Mouse (Mus musculus) erythroid progenitor cell, adult 5-6 weeks (primary cell): ENCODE data around the gene D930007J09Rik. TPM values are rescaled to one million over a fixed set of nuclear protein-coding genes. Genes with fewer than 3 reads are reported as not detected.
A peak's percentile ranks its signal among the peaks of the same experiment; 100 is the strongest.

Source experiments
- ATAC-seq: replicated peaks from 2 replicates; pipeline ENCODE4 v1.8.0; 2016; ENCODE audit warnings: moderate number of reproducible peaks, mild to moderate bottlenecking, moderate TSS enrichment, inconsistent platforms; ENCODE audit not compliant: poor library complexity, low FRiP score, severe bottlenecking
- total RNA-seq, 2 experiments: library from RNA; stranded (forward) in 1 of 2; stranded (reverse) in 1 of 2; fragments of 150-400 nt in 1 of 2; fragments of 186-747, 209-891 nt in 1 of 2; gene quantifications; 2 replicates each; pipeline versions ENCODE4 v1.2.3 to v1.2.4; 2015 to 2017; ENCODE audit warnings: low replicate concordance in 2 of 2

Gene D930007J09Rik
- total RNA-seq, 2 experiments from 2014 or later, result not detected

DNA sequence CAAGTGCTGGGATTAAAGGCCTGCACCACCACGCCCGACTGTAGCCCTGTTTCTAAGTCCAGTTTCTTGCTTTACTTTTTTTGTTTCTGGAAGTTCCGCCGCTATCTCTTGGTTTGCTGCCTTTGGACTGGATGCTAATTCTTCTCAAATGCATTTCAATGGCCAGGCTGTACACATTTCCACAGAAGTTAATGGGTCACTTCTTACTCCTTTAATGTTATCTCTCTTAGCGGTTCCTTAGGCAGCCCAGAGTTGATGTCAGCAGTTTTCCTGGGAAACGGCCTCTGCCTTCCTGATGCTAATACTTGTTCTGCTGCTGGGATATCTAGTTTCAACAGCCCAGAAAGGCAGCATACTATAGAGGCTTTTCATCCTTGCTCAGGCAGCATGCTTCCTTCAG is 20.5 kb upstream of the D930007J09Rik start:
- ATAC-seq, result no peak

DNA sequence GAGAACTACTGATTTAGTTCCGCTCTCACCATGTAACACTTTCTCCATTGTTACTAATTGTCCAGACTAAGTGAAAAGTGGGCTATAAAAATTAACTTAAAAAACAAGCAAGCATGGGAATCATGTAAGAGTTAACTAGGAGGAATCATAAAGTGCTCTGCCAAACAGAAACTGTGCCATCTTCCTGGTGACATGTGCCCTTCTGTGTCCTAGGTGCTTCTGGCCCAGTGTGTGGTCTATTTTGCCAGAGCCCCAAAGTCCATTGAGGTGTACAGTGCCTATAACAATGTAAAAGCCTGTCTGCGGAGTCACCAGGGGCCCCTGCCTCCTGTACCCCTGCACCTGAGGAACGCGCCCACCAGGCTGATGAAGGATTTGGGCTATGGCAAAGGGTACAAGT is 19.0 kb upstream of the D930007J09Rik start:
- no peak for ATAC-seq

DNA sequence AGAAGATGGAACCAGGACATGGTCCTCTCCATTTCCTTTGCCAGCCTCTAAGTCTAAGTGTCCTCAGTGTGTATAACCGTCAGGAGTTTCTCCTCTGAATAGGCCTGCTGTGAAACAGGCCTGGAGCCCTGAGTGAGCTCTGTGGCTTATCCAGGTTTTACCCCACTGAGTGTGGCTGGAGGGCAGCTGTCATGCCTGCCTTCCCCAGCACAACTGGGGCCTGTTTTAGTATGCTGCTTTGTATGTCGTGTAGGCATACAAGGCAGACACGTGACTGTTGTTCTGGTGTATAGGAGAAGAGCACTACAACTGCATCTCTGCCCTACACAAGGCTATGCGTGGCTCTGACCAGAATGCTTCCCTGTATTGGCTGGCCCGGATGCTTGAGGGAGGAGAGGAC is 17.3 kb upstream of the D930007J09Rik start:
- no peak for ATAC-seq

DNA sequence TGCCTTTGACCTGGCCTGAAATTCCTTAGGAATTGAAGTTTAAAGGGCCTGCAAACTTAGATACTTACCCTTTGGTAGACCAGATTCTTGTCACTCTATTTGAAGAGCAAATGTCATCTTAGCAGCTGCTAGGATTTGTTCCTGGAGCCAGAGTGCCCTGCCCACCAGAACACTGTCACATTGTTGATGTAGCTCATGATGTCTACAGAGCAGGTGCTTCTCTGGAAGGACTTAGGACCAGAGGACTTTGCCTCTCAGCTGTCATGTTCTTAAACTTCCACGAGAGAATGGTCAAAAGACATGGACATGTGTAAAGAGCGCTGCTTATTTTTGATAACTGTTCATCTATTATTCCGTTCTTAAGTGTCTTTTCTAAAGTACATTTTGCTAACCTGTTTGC is 16.6 kb upstream of the D930007J09Rik start:
- no peak for ATAC-seq

DNA sequence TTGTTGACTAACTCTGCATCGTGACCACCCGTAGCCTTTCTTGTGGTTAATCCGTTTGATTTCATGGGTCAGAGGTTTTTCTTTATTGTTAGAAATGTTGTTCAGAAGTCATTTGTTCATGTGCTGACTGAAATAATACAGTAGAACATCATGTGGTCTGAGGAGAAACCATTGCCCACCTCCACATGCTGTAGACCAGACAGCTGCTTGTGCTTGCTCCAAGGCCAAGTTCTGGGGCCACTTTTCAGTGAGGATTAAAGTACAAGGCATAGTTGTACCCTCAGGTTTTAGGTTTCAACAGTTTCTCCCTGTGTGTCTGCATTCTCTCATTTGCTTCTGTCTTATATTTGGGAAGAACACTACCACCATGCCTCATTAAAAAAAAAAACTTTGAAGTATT is 5.0 kb upstream of the D930007J09Rik start:
- ATAC-seq, result no peak

DNA sequence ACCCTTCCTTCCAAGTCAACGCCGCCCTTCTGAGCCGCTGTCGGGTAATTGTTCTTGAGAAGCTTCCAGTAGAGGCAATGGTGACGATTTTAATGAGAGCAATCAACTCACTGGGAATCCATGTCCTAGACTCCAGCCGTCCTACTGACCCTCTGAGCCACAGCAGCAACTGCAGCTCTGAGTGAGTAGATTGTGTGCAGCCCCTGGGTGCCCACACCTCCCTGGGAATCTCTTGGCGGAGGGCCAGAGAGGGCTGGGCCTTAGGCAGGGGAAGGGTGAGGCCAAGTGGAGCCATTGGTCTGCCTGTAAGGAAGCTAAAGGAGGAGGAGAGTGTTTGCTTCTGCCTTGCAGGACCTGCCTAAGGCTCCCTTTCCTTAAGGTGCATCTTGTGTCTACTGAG is 4.2 kb upstream of the D930007J09Rik start:
- no peak for ATAC-seq

DNA sequence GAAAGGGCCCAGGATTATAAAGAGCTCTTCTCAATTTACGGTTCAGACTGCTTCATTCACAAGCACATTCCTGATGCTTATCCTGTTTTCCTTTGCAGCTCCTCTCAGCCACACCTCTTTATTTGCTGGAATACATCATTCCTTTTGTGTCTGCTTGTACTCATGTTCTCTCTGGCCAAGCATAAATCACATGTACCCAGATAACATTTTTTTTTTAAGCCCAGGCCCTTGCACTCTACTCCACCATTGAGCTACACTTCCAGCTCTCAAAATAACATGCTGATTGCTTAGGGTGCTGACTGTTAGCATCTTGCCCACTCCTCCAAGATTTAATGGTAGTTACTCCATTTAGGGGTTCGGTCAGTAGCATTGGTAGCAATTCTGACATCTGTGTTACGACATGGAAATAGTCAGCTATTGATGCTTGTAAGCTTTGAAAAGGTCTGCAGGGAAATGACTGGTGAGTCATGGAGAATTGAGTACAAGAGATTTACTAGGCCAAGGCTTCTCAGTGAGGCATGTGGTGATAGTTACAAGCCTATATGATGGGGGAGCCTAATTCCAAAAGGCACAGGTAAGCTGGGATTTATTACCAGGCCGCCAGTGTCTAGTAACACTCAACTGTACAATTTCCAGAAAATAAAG is 1.2 kb upstream of the D930007J09Rik start:
- no peak for ATAC-seq

DNA sequence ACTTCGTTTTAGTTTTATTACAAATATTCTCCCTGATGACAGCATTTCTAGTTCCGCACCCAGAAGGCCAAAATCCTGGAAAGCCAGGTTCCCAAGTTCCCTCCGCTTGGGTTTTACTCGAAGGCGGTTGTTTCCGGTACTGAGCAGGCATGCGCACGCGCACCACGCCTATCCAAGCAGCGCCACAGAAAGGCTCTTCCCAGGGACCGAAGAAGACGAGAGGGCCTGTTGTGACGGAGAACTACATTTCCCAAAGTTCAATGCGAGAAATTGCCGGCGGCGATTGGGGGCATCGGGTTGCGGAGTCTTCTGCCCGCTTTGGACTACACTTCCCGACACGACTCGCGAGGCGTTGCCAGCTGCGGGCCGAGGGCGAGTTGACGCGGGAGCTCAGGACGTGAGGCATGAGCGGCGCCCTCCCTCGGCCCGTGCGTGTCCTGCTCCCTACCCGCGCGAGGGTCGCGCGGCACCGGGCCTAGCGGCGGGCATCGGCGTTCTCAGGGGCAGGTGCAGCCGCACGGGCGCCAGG is 892 bp downstream of the D930007J09Rik start, which contains the start of gene Wrnip1:
TSS of gene Wrnip1 (plus strand) at position 346 of the 529 bp plus-strand sequence.
- peak; percentile 97 for ATAC-seq

DNA sequence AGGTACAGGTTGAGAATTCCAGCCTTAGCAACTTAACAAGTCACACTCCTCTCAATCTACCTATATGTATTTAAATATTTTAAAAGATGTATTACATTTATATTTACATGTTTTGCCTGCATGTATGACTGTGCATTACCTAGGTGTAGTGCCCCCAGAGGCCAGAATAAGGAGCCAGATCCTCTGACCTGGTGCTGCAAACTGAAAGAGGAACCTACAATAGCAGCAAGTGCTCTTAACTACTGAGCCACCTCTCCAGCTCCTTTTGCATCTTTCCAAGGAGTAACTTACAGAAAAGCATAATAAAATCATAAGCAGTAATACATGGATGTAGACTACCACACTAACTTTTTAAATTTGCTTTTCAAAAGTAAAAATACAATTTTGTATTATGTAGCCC is 1.8 kb downstream of the D930007J09Rik start:
- no peak; the same call in 1 of the 2 replicates for ATAC-seq

DNA sequence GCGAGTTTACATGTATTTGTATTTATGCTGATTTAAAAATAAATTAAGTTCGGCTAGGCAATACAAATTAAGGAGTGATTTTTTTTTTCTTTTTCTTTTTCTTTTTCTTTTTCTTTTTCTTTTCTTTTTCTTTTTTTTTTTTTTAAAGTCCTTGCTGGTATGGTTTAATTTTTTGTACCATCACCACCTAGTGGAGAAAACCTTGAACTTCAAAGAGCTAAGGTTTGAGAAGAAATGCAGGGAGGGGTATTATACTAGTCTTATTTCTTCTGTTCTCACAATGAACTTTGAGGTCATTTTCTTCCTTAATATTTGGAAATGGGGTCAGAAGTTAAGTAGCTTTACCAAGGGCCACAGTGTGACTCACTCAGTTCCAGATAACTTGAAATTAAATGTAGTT is 3.5 kb downstream of the D930007J09Rik start:
- ATAC-seq, result no peak

DNA sequence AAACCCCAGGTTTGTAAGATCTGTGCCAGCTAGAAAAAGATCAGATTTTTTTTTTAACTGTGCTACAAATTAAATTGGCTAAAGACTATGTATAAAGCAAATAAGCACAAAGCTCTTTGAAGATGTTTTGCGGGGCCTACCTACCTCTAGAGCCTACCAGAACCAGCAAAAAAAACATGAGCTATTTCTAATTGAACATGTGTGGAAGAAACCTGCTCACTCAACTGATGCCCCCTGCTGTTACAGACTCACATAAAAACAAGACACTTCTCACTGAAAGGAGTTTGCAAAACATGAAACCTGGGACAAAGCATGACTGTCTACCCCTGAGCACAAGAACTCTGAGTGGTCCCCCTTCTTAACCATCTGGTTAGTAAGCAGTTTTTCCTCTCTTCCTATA is 5.6 kb downstream of the D930007J09Rik start:
- ATAC-seq, result no peak

DNA sequence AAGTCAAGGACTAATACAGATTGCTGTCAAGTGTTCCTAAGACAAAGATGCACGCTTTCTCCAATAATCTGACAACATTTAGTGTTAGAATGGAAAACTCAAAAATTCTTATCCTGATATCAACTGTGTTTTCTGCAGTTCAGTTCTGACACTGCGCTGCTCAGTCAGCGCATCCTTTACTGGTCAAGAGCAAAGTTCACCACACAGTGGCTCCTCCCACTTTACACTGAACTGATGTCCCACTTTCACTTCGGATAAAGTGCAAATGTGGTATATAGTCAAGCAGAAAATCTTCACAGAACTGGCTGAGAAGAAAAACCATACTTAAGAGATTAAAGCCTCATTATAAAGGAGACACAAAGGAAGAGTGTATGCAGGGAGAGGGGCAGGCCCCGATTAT is 7.5 kb downstream of the D930007J09Rik start:
- no peak for ATAC-seq

DNA sequence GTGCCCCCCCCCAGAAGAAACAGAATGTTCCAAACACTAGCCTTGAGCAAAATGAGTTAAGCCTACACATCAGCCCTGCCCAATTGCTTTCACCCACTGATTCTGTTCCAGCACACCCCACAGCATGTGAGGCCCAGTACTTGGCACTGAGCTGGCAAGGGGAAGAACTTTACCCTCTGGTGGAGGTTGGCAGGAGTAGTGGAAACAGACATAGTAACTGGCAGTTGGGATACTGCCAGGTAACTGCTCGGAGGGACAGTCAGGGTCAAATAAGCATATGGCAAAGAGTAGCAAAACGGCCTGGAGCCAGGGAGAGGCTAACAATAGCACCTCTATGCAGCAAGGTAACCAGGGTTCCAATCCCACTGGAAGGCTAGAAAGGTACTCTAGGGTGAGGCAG is 8.0 kb downstream of the D930007J09Rik start:
- ATAC-seq, result no peak

DNA sequence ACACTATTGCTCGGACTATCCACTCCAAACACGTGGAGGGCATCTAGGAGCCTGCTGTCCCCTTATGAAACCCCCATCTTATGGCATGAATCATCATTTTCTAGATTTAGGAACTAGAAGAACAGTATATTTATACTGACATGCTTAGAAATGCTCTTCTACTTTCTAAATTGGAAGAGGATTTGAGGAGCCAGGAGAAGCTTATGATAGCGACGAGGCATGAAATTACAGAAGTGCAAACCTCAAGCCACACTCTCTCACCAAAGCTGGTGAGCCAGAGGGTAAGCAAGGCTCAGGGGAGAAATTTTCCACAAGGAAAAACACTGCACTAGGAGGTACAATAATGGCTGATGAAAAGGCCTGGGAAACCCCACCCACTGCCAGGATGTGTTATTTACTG is 12.9 kb downstream of the D930007J09Rik start:
- ATAC-seq, result no peak

DNA sequence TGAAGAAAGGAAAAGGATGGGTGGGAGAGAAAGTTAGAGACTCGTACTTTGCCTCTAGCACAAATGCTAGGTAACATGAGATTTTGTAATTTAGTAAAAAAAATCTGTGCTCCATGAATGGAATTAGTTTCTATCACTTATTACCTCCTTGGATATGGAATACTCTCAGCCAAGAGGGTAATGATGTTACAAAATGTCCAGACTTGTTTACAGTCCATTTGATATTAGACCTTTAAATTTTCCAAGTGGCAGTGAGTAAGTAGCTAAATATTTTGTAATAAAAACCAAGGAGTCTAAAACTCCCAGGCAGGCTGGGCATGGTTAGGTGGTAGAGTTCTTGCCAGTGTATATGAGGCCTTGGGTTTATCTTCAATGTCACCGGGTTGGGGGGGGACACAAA is 15.1 kb downstream of the D930007J09Rik start:
- ATAC-seq, result no peak

DNA sequence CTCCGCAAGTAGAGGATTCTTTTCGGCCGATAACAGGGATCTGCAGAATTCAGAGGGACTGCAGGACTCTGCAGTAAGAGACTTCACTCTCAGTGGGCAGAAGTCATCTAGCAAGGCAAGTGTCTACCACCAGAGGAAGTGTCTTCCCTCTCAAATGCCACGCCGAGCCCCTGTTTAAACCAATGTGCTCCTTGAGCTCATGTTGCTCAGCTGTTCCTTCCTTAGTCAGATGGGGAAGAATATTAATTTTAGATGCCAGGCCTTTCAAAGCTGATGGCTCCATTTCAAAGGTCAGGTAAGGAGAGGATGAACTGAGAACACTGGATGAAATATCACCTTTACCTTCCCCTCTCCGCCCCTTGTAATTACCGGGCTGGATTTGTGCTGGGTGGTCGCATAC is 18.8 kb downstream of the D930007J09Rik start, which contains the start of gene Mylk4:
TSS of gene Mylk4 (minus strand) at position 139 of the 400 bp plus-strand sequence.
- ATAC-seq, result no peak

DNA sequence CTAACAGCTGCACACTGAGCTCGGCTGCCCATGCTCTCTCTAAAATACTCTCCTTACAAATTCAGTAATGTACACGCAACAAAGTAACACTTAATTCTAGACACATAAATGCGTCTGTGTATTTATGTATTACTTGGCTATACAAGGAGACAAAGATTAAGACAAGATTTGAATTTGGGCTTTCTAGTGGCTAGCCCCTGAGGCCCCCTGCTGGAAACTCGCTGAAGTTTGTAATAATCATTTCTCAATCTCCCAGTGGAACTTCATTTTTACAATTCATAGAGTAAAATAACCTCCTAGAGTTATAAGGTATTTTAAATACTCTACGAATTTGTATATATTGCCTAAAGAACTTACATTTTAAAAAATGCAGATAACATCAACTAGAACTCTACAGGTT is 19.6 kb downstream of the D930007J09Rik start:
- ATAC-seq, result no peak

DNA sequence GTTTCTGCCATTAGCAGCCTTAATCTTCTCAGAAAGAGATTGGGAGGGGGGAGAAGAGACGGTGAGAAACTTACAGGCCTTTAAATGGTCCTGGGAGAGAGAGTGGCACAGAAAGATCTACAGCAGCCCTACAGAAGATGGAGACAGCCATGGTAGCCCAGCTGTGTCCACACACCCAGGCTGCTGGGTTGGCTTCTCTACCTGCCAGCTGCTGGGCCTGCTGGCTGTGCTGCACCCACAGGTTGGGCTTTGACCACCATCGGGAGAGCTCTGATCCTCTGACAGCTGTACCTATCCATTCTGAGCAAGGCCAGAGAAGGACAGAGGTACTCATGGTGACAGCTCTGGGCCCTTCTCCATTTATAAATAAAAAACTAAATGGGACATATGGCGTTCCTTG is 23.8 kb downstream of the D930007J09Rik start:
- ATAC-seq, result no peak

DNA sequence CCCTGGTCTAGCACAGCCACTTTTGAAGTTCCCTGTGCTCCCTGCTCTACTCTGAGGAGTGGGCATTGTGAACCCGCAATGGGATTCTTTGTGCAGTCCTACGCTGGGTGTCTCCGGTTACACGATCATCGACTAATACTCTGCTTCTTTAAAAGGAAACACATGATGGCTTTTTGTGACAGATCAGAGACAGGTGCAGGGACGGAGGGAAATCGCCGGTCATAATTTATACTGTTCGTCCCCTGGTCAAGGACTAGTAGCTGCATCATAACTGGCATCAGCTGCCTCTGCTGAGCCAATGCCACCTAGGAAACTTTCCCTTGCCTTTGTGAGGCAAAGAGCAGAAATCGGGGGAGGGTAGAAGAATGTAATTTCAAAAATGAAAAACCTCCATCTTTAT is 26.3 kb downstream of the D930007J09Rik start:
- ATAC-seq, result no peak

DNA sequence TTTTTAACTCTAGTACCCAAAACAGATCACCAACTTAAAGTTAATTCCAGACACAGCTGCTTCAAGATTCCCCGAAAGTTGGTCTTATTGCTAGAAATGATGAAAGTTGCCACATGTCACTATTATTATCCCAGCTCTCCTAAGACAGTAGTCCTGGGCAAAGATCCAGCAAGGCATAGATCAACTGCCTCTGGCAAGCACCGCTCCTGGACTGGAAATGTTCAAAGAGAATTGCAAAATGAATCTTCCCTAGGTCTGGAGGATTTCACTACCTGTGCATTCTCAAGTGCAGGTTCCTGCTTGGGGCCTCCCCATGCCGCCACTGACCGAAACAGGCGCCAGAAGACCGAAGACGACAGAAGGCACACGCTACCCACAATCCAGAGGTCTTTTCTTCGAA is 26.8 kb downstream of the D930007J09Rik start:
- ATAC-seq, result no peak

DNA sequence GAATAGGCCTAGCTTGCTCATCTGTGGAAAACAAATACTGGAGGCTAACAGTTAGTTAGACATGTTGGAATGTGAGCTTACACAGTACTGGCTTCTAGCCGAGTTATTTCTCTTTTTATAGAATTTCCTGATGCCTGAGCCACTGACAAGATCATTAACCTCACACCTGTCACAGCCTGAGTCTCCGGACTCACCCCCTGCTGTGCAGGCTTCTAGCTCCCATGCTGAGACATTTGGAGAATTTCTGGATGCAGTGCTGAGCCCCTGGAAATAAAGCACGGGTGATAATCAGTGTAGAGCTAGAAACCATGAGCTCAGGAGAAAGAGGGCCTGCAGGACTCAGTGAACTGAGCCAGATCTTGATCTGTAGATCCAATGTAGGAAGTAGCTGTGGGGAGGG is 32.7 kb downstream of the D930007J09Rik start:
- no peak for ATAC-seq

DNA sequence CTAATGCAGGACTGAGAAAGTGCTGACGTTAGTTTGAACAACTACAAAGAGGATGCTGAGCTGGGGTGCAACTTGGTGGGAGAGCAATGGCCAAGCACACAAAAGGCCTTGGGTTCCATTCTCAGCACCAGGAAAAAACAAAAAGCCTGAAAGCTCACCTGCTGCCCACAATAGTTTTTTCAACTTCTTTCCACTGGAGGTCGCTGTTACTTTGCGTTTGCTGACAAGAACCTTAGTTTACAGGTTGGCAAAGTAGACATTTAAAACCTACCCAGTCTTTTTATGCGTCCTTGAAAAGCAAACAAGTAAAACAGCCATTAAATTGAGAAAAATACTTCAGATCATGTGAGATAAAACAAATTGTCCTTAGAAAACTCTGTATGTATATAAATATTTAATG is 34.5 kb downstream of the D930007J09Rik start:
- no peak for ATAC-seq
